Mouse (Mus musculus) hindbrain, embryonic 15.5 days (tissue): ENCODE measurements at regions not wholly inside any gene's neighbourhood (a gene's known extent, or its start where the extent isn't known, plus 50 kb on each side); places are given as distances from the start of the nearest gene placed in this dataset.

Source experiments
- ATAC-seq: fragments of 200-750 bp; cut with Nextera tagmentation; 2 replicates; pipeline ENCODE4 v1.8.0; 2017; ENCODE audit warnings: low read depth, moderate number of reproducible peaks, moderate TSS enrichment; ENCODE audit not compliant: low FRiP score
- H3K27ac ChIP-seq: fragments of 300-500 bp; sonication (generic); replicated peaks from 2 replicates; pipeline ENCODE4 v1.5.1; 2015; ENCODE audit warnings: mild to moderate bottlenecking, inconsistent platforms
- H3K27me3 ChIP-seq: fragments of 300-500 bp; sonication (generic); 2 replicates; pipeline ENCODE4 v1.6.1; 2015; ENCODE audit warnings: control low read depth, inconsistent platforms
- H3K36me3 ChIP-seq: fragments of 300-500 bp; sonication (generic); 2 replicates; pipeline ENCODE4 v1.6.1; 2015; ENCODE audit warnings: control low read depth, inconsistent platforms
- H3K4me1 ChIP-seq: fragments of 300-500 bp; sonication (generic); replicated peaks from 2 replicates; pipeline ENCODE4 v1.6.1; 2015; ENCODE audit warnings: control low read depth, inconsistent platforms
- H3K4me2 ChIP-seq: fragments of 300-500 bp; sonication (generic); 2 replicates; pipeline ENCODE4 v1.6.1; 2015; ENCODE audit warnings: moderate library complexity, mild to moderate bottlenecking, inconsistent platforms
- H3K4me3 ChIP-seq: fragments of 300-500 bp; sonication (generic); 2 replicates; pipeline ENCODE4 v1.5.1; 2015; ENCODE audit warnings: mild to moderate bottlenecking, inconsistent platforms
- H3K9ac ChIP-seq: fragments of 300-500 bp; sonication (generic); 2 replicates; pipeline ENCODE4 v1.6.1; 2015; ENCODE audit warnings: inconsistent platforms
- H3K9me3 ChIP-seq: fragments of 300-500 bp; sonication (generic); 2 replicates; pipeline ENCODE4 v1.6.1; 2016; ENCODE audit warnings: control low read depth, inconsistent platforms
- whole genome bisulfite sequencing: fragments of 180-500 bp; shearing (Covaris S2); methylation state at CpG from one replicate; pipeline ENCODE4 v1.1.7; 2015; 5-methylcytosine and 5-hydroxymethylcytosine counted together

GRCm38 (mm10) chr17:88262326-88263187 lies 178.0 kb upstream of the Foxn2 start:
- ATAC-seq: 0 out of 2 replicates have a peak, but pooled peaks have one; percentile 73
- Histone ChIP-seq H3K27me3 (no peaks in the 10 kb centered on the region), H3K4me1 (peaks cover under 1% of the 10 kb centered on the region; the same call in 1 of the 2 replicates), H3K27ac (no peak overlapping the region), H3K4me3 (no peak overlapping the region), H3K9me3 (no peaks in the 10 kb centered on the region), H3K9ac (no peak overlapping the region), H3K4me2 (no peak overlapping the region), H3K36me3 (no peaks in the 10 kb centered on the region)
- 51% methylated on average over 13 of the region's 13 CpGs for WGBS

- H3K4me1 ChIP-seq: no peaks in the 10 kb centered on the region
- no peaks in the 10 kb centered on the region for H3K36me3 ChIP-seq
- no peaks in the 10 kb centered on the region for H3K9me3 ChIP-seq
- no peak overlapping the region for H3K4me2 ChIP-seq
- ATAC-seq: no peak
- no peak overlapping the region for H3K9ac ChIP-seq
- H3K27me3 ChIP-seq: no peaks in the 10 kb centered on the region
- WGBS: 71% methylated on average over 13 of the region's 13 CpGs
- H3K27ac ChIP-seq: no peak overlapping the region
- H3K4me3 ChIP-seq: no peak overlapping the region
These were observed 175.2 kb upstream of the Foxn2 start for GRCm38 (mm10) chr17:88265291-88265690.

- Histone ChIP-seq H3K9me3 (no peaks in the 10 kb centered on the region), H3K9ac (no peak overlapping the region), H3K36me3 (no peaks in the 10 kb centered on the region), H3K4me2 (no peak overlapping the region), H3K27me3 (no peaks in the 10 kb centered on the region), H3K27ac (no peak overlapping the region), H3K4me3 (no peak overlapping the region), H3K4me1 (no peaks in the 10 kb centered on the region)
- ATAC-seq: no peak
- 84% methylated on average over 8 of the region's 8 CpGs for WGBS
These were observed 172.3 kb upstream of the Foxn2 start for GRCm38 (mm10) chr17:88268216-88268615.

GRCm38 (mm10) chr17:88268802-88269201 lies 171.7 kb upstream of the Foxn2 start:
- Histone ChIP-seq H3K4me1 (0 out of 2 replicates have a peak, but pooled peaks cover 2% of the 10 kb centered on the region), H3K4me3 (no peak overlapping the region), H3K27ac (no peak overlapping the region), H3K36me3 (no peaks in the 10 kb centered on the region), H3K4me2 (no peak overlapping the region), H3K27me3 (no peaks in the 10 kb centered on the region), H3K9me3 (no peaks in the 10 kb centered on the region), H3K9ac (no peak overlapping the region)
- no peak for ATAC-seq
- WGBS: 96% methylated on average over 14 of the region's 14 CpGs

GRCm38 (mm10) chr17:88270896-88271295 lies 169.6 kb upstream of the Foxn2 start:
- WGBS: 85% methylated on average over 5 of the region's 5 CpGs
- H3K36me3 ChIP-seq: no peaks in the 10 kb centered on the region
- H3K4me3 ChIP-seq: no peak overlapping the region
- H3K4me2 ChIP-seq: no peak overlapping the region
- H3K9me3 ChIP-seq: no peaks in the 10 kb centered on the region
- no peak overlapping the region for H3K27ac ChIP-seq
- ATAC-seq: no peak
- H3K9ac ChIP-seq: no peak overlapping the region
- peaks cover 16% of the 10 kb centered on the region for H3K4me1 ChIP-seq
- H3K27me3 ChIP-seq: no peaks in the 10 kb centered on the region

- Histone ChIP-seq H3K27ac (no peak overlapping the region), H3K36me3 (no peaks in the 10 kb centered on the region), H3K27me3 (no peaks in the 10 kb centered on the region), H3K9ac (no peak overlapping the region), H3K4me1 (peaks cover 16% of the 10 kb centered on the region), H3K9me3 (no peaks in the 10 kb centered on the region), H3K4me2 (no peak overlapping the region), H3K4me3 (no peak overlapping the region)
- ATAC-seq: no peak
- WGBS: 97% methylated on average over 5 of the region's 5 CpGs
These were observed 168.3 kb upstream of the Foxn2 start for GRCm38 (mm10) chr17:88272161-88272560.

GRCm38 (mm10) chr17:88273520-88273919 lies 167.0 kb upstream of the Foxn2 start:
- Histone ChIP-seq H3K4me3 (no peak overlapping the region), H3K27ac (peak overlapping the region; percentile 74), H3K4me2 (no peak overlapping the region), H3K9ac (no peak overlapping the region), H3K27me3 (no peaks in the 10 kb centered on the region), H3K36me3 (no peaks in the 10 kb centered on the region), H3K4me1 (peaks cover 16% of the 10 kb centered on the region), H3K9me3 (no peaks in the 10 kb centered on the region)
- ATAC-seq: no peak
- WGBS: 93% methylated on average over 9 of the region's 9 CpGs

- Histone ChIP-seq H3K27ac (peak overlapping the region; percentile 74), H3K9me3 (no peaks in the 10 kb centered on the region), H3K4me2 (peak overlapping the region; percentile 24), H3K36me3 (no peaks in the 10 kb centered on the region), H3K4me3 (no peak overlapping the region), H3K9ac (no peak overlapping the region), H3K4me1 (peaks cover 16% of the 10 kb centered on the region), H3K27me3 (no peaks in the 10 kb centered on the region)
- peak; percentile 61 for ATAC-seq
- 55% methylated on average over 14 of the region's 14 CpGs for WGBS
These were observed 166.4 kb upstream of the Foxn2 start for GRCm38 (mm10) chr17:88274003-88274698.

GRCm38 (mm10) chr17:88274720-88275433 lies 165.6 kb upstream of the Foxn2 start:
- H3K4me2 ChIP-seq: peak overlapping the region; percentile 24; the same call in 1 of the 2 replicates

GRCm38 (mm10) chr17:88279656-88280055 lies 160.9 kb upstream of the Foxn2 start:
- H3K27me3 ChIP-seq: no peaks in the 10 kb centered on the region
- ATAC-seq: no peak

More at GRCm38 (mm10) chr17:88274720-88275433, 165.6 kb upstream of the Foxn2 start:
- ATAC-seq: peak; percentile 86
- Histone ChIP-seq H3K36me3 (no peaks in the 10 kb centered on the region), H3K27ac (peak overlapping the region; percentile 74), H3K4me1 (peaks cover 16% of the 10 kb centered on the region), H3K9ac (no peak overlapping the region), H3K9me3 (no peaks in the 10 kb centered on the region), H3K4me3 (no peak overlapping the region), H3K27me3 (no peaks in the 10 kb centered on the region)
- WGBS: 23% methylated on average over 6 of the region's 6 CpGs

GRCm38 (mm10) chr17:88282711-88283110 lies 157.8 kb upstream of the Foxn2 start:
- no peak for ATAC-seq
- H3K9me3 ChIP-seq: peaks cover 3% of the 10 kb centered on the region
- no peak overlapping the region for H3K27ac ChIP-seq
- WGBS: 77% methylated on average over 1 of the region's 1 CpGs
- no peaks in the 10 kb centered on the region for H3K27me3 ChIP-seq
- no peaks in the 10 kb centered on the region for H3K4me1 ChIP-seq
- H3K4me3 ChIP-seq: no peak overlapping the region
- no peak overlapping the region for H3K9ac ChIP-seq
- H3K36me3 ChIP-seq: no peaks in the 10 kb centered on the region
- H3K4me2 ChIP-seq: no peak overlapping the region

More at GRCm38 (mm10) chr17:88279656-88280055, 160.9 kb upstream of the Foxn2 start:
- no peak overlapping the region for H3K4me3 ChIP-seq
- H3K36me3 ChIP-seq: no peaks in the 10 kb centered on the region
- H3K4me2 ChIP-seq: no peak overlapping the region
- peaks cover 8% of the 10 kb centered on the region for H3K4me1 ChIP-seq
- H3K9me3 ChIP-seq: no peaks in the 10 kb centered on the region
- no peak overlapping the region for H3K27ac ChIP-seq
- no peak overlapping the region for H3K9ac ChIP-seq
- WGBS: 83% methylated on average over 5 of the region's 5 CpGs

- Histone ChIP-seq H3K9ac (no peak overlapping the region), H3K27ac (no peak overlapping the region), H3K4me2 (no peak overlapping the region), H3K4me1 (no peaks in the 10 kb centered on the region), H3K36me3 (no peaks in the 10 kb centered on the region), H3K9me3 (peaks cover 9% of the 10 kb centered on the region), H3K4me3 (no peak overlapping the region), H3K27me3 (no peaks in the 10 kb centered on the region)
- ATAC-seq: no peak
- WGBS: 87% methylated on average over 3 of the region's 3 CpGs
These were observed 156.0 kb upstream of the Foxn2 start for GRCm38 (mm10) chr17:88284477-88284876.
